Mouse (Mus musculus) midbrain, postnatal 0 days (tissue): ENCODE results near the gene Klhdc2. TPM values are rescaled to one million over a fixed set of nuclear protein-coding genes. Genes with fewer than 3 reads are reported as not detected.
A peak's percentile ranks its signal among the peaks of the same experiment; 100 is the strongest.

Source experiments
- ATAC-seq: fragments of 200-750 bp; cut with Nextera tagmentation; 2 replicates; pipeline ENCODE4 v1.8.0; 2017; ENCODE audit warnings: moderate number of reproducible peaks, mild to moderate bottlenecking, moderate TSS enrichment, moderate library complexity; ENCODE audit not compliant: low FRiP score
- DNase-seq: peaks from one replicate; pipeline ENCODE4 v3.0.0-alpha.2; 2015; ENCODE audit warnings: low spot score
- H3K27ac ChIP-seq: fragments of 300-500 bp; sonication (generic); 2 replicates; pipeline ENCODE4 v1.5.1; 2014; ENCODE audit warnings: low read depth, mild to moderate bottlenecking, low read length, mixed read lengths
- H3K27me3 ChIP-seq: fragments of 300-500 bp; sonication (generic); 2 replicates; pipeline ENCODE4 v1.6.1; 2014; ENCODE audit warnings: low read length, control low read depth, mixed read lengths; ENCODE audit not compliant: insufficient read depth
- H3K36me3 ChIP-seq: fragments of 300-500 bp; sonication (generic); 2 replicates; pipeline ENCODE4 v1.6.1; 2014; ENCODE audit warnings: low read length, control low read depth, mixed read lengths; ENCODE audit not compliant: insufficient read depth
- H3K4me1 ChIP-seq: fragments of 300-500 bp; sonication (generic); 2 replicates; pipeline ENCODE4 v1.6.1; 2014; ENCODE audit warnings: mild to moderate bottlenecking, control low read depth, antibody characterized with exemption, low read length, mixed read lengths; ENCODE audit not compliant: insufficient read depth
- H3K4me2 ChIP-seq: fragments of 300-500 bp; sonication (generic); 2 replicates; pipeline ENCODE4 v1.6.1; 2014; ENCODE audit warnings: low read depth, mild to moderate bottlenecking, low read length, mixed read lengths; ENCODE audit not compliant: poor library complexity, severe bottlenecking
- H3K4me3 ChIP-seq: fragments of 300-500 bp; sonication (generic); 2 replicates; pipeline ENCODE4 v1.5.1; 2014; ENCODE audit warnings: low read depth, mild to moderate bottlenecking, low read length, moderate library complexity
- H3K9ac ChIP-seq: fragments of 300-500 bp; sonication (generic); replicated peaks from 2 replicates; pipeline ENCODE4 v1.6.1; 2014; ENCODE audit warnings: mild to moderate bottlenecking, low read length, moderate library complexity, mixed read lengths; ENCODE audit not compliant: poor library complexity, severe bottlenecking
- H3K9me3 ChIP-seq: fragments of 300-500 bp; sonication (generic); 2 replicates; pipeline ENCODE4 v1.6.1; 2016; ENCODE audit warnings: low read length, control low read depth
- CTCF ChIP-seq: IDR thresholded peaks from 2 replicates; pipeline ENCODE4 v1.5.1; 2016; ENCODE audit warnings: antibody characterized with exemption, mild to moderate bottlenecking
- WGBS: fragments of 180-500 bp; shearing (Covaris S2); extraction: QIAGEN DNeasy Blood & Tissue Kit; methylation state at CpG from one replicate; pipeline ENCODE4 v1.1.7; 2014; 5-methylcytosine and 5-hydroxymethylcytosine counted together
- polyA plus RNA-seq: library from polyadenylated mRNA; unstranded; fragments of >200 nt; fragmentation: Nextera tagmentation; extraction: Ambion mirVana; gene quantifications from 2 replicates; pipeline ENCODE4 v1.2.1, GENCODE M21; 2015
- total RNA-seq: library from RNA; depleted of rRNA; stranded (reverse); fragments of >200 nt; gene quantifications from 2 replicates; pipeline ENCODE4 v1.2.3, GENCODE M21; 2014; rRNA removed

Klhdc2 gene
- total and polyA plus RNA-seq, 2 experiments from 2014 or later: 266 to 303 TPM

DNA sequence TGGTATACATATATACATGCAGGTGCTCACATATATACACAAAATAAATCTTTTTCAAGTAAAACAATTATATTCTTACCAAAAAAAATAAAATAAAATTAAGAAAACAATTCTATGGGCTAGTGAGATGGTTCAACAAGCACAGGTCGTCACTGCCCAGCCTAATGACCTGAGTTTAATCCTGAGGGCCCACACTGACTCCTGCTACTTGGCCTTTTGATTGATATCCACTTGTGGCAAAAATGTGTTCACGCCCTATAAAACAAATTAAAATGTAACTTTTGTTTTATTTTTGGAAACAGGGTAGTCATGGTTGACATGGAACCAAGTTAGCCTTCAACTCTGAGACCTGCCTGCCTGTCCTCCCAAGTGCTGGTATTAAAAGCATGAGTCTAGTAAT is 53.4 kb downstream of the Klhdc2 start:
- no peak overlapping the region for H3K27ac ChIP-seq
- no peaks in the 10 kb centered on the region for H3K9me3 ChIP-seq
- 92% methylated on average over 2 of the region's 2 CpGs for WGBS
- peaks cover 42% of the 10 kb centered on the region for H3K36me3 ChIP-seq
- no peak for ATAC-seq
- no peak overlapping the region for H3K9ac ChIP-seq
- H3K27me3 ChIP-seq: no peaks in the 10 kb centered on the region
- no peak for DNase-seq
- no peaks in the 10 kb centered on the region for H3K4me1 ChIP-seq
- TF ChIP-seq CTCF: no peak
- no peak overlapping the region for H3K4me3 ChIP-seq
- no peak overlapping the region for H3K4me2 ChIP-seq

DNA sequence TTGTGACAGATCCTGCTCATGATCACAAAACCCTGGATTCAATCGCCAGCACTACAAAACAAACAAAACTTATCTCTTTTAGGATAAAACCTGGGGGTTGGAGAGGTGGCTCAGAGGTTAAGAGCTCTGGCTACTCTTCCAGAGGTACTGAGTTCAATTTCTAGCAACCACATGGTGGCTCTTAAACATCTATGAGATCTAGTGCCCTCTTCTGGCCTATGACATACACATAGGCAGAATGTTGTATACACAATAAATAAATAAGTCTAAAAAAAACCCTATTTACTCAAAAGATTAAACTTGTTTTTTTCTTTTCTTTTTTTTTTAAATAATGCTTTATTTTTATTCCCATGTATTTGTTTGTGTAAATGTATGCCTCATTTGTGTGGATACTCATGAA is 55.2 kb downstream of the Klhdc2 start:
- no peak overlapping the region for H3K4me3 ChIP-seq
- H3K27ac ChIP-seq: no peak overlapping the region
- no peak for ATAC-seq
- H3K4me1 ChIP-seq: peaks cover 3% of the 10 kb centered on the region; the same call in 1 of the 2 replicates
- DNase-seq: no peak
- WGBS: 97% methylated on average over 1 of the region's 1 CpGs
- no peaks in the 10 kb centered on the region for H3K9me3 ChIP-seq
- H3K4me2 ChIP-seq: no peak overlapping the region
- peak; percentile 42 for TF ChIP-seq CTCF
- peaks cover 34% of the 10 kb centered on the region for H3K36me3 ChIP-seq
- no peak overlapping the region for H3K9ac ChIP-seq
- no peaks in the 10 kb centered on the region for H3K27me3 ChIP-seq

DNA sequence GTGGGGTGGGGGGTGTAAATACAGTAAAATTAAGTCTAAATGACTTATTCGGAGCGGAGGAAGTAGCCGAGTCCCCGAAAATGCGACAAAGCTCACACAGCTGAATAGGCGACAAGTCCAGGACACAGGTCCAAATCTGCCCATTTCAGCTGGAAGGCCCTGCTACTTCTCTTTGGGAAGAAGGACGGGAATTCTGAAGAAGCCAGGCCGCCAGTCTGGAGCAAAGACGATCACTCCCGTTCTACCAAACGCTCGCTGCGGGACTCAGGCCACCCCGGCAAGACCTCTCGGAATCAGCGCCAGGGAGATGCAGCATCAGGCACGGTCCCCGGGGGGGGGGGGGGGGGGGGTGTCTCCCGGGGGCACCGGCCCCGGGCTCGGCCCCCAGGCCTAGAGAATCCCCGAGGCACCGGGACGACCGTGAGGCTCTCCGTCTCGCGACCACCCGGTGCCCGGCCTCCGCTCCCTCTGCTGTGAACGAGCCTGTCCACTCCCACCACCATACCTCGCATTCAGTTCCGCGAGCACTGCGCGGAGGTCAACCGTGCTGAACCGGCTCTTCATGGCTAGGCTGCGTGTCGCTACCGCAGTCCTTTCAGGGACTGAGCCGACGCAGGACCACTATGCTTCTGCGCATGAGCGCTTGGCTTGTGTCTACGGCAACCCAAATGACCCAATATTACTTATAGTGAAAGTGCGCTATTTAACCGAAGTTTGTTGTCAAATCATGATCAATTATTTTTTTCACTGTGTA is 60.2 kb downstream of the Klhdc2 start, which contains the start of gene Nemf:
Gene Nemf, minus strand, starts transcription at position 620 of the 754 bp plus-strand sequence.
- DNase-seq (peak; percentile 95), ATAC-seq (peak; percentile 38; the same call in 1 of the 2 replicates)
- no peaks in the 10 kb centered on the region for H3K9me3 ChIP-seq
- TF ChIP-seq CTCF: no peak
- peak within 1 kb of the TSS; percentile 71 for H3K27ac ChIP-seq
- peaks cover 3% of the 10 kb centered on the region; the same call in 1 of the 2 replicates for H3K4me1 ChIP-seq
- H3K9ac ChIP-seq: peak within 1 kb of the TSS; percentile 87
- H3K27me3 ChIP-seq: no peaks in the 10 kb centered on the region
- H3K4me3 ChIP-seq: peak within 1 kb of the TSS; percentile 86
- H3K4me2 ChIP-seq: peak within 1 kb of the TSS; percentile 75
- peaks cover 15% of the 10 kb centered on the region; the same call in 1 of the 2 replicates for H3K36me3 ChIP-seq
- under 1% methylated on average over 45 of the region's 50 CpGs for WGBS

DNA sequence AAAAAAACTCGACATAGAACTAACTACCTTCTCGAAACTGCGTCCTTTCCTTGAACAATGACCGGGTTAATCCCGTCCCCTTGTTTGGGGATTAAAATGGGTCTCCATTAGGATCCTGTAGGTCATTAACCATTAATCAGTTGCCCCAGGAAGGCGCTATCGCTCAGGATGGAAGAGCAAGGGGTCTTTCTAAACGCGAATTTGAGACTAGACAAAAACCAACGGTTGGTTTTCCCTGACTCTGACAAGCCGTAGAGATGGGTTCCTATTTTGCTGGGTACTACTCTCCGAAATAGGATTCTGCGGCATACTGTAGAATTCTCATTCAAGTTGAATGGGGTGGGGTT is 60.8 kb downstream of the Klhdc2 start:
- ATAC-seq (no peak), DNase-seq (no peak)
- H3K4me3 ChIP-seq: peak overlapping the region; percentile 86
- no peaks in the 10 kb centered on the region for H3K9me3 ChIP-seq
- 6% methylated on average over 13 of the region's 13 CpGs for WGBS
- H3K9ac ChIP-seq: peak overlapping the region; percentile 87
- H3K27me3 ChIP-seq: no peaks in the 10 kb centered on the region
- H3K4me1 ChIP-seq: peaks cover 4% of the 10 kb centered on the region
- no peak for TF ChIP-seq CTCF
- no peak overlapping the region for H3K27ac ChIP-seq
- peak overlapping the region; percentile 75 for H3K4me2 ChIP-seq
- peaks cover 15% of the 10 kb centered on the region; the same call in 1 of the 2 replicates for H3K36me3 ChIP-seq

Other genes starting within 250 kb of the Klhdc2 start
- gene Rps29, start 137.5 kb upstream of the Klhdc2 start, total RNA-seq: 145 and 151 TPM in 2 replicates
- 1,280 and 1,361 TPM in 2 replicates for gene Rps29, start 137.5 kb upstream of the Klhdc2 start, polyA plus RNA-seq
- 0.24 and 1.6 TPM in 2 replicates for gene Lrr1, start 127.9 kb upstream of the Klhdc2 start, total RNA-seq
- 1.2 and 1.3 TPM in 2 replicates for gene Lrr1, start 127.9 kb upstream of the Klhdc2 start, polyA plus RNA-seq
- gene Rpl36al, start 112.6 kb upstream of the Klhdc2 start, total RNA-seq: 117 and 148 TPM in 2 replicates
- gene Rpl36al, start 112.6 kb upstream of the Klhdc2 start, polyA plus RNA-seq: 352 and 392 TPM in 2 replicates
- 54.6 and 59.0 TPM in 2 replicates for gene Mgat2, start 112.5 kb upstream of the Klhdc2 start, total RNA-seq
- 41.5 and 41.9 TPM in 2 replicates for gene Mgat2, start 112.5 kb upstream of the Klhdc2 start, polyA plus RNA-seq
- 0.38 and 4.0 TPM in 2 replicates for gene Gm49383, start 99.6 kb upstream of the Klhdc2 start, total RNA-seq
- 5.3 and 5.4 TPM in 2 replicates for gene Gm49383, start 99.6 kb upstream of the Klhdc2 start, polyA plus RNA-seq
- 5.0 and 6.1 TPM in 2 replicates for gene Dnaaf2, start 98.3 kb upstream of the Klhdc2 start, total RNA-seq
- gene Dnaaf2, start 98.3 kb upstream of the Klhdc2 start, polyA plus RNA-seq: 8.0 and 9.4 TPM in 2 replicates
- 1.2 TPM in 1 of 2 replicates, not detected in the other for gene Gm49384, start 92.4 kb upstream of the Klhdc2 start, total RNA-seq
- gene Gm49384, start 92.4 kb upstream of the Klhdc2 start, polyA plus RNA-seq: 2.5 and 2.9 TPM in 2 replicates
- gene Pole2, start 68.5 kb upstream of the Klhdc2 start, total RNA-seq: 2.4 and 3.6 TPM in 2 replicates
- 1.4 TPM in 2 replicates for gene Pole2, start 68.5 kb upstream of the Klhdc2 start, polyA plus RNA-seq
- 8.5 TPM in 2 replicates for gene Klhdc1, start 55.5 kb upstream of the Klhdc2 start, total RNA-seq
- 18.1 and 25.6 TPM in 2 replicates for gene Klhdc1, start 55.5 kb upstream of the Klhdc2 start, polyA plus RNA-seq
- gene Nemf, start 60.5 kb downstream of the Klhdc2 start, total RNA-seq: 24.0 and 40.8 TPM in 2 replicates
- gene Nemf, start 60.5 kb downstream of the Klhdc2 start, polyA plus RNA-seq: 63.9 and 69.6 TPM in 2 replicates
- gene Arf6, start 75.5 kb downstream of the Klhdc2 start, total RNA-seq: 122 TPM in 2 replicates
- gene Arf6, start 75.5 kb downstream of the Klhdc2 start, polyA plus RNA-seq: 34.9 and 42.0 TPM in 2 replicates
- not detected in 2 replicates for gene Gm9887, start 75.8 kb downstream of the Klhdc2 start, total RNA-seq
- 0.90 and 1.0 TPM in 2 replicates for gene Gm9887, start 75.8 kb downstream of the Klhdc2 start, polyA plus RNA-seq